Mouse (Mus musculus) lung, embryonic 14.5 days (tissue): ENCODE results near the gene Phldb2. TPM values are rescaled to one million over a fixed set of nuclear protein-coding genes. Genes with fewer than 3 reads are reported as not detected.

Source experiments
- ATAC-seq: fragments of 200-750 bp; cut with Nextera tagmentation; 2 replicates; pipeline ENCODE4 v1.8.0; 2017; ENCODE audit warnings: mild to moderate bottlenecking, moderate TSS enrichment, moderate library complexity; ENCODE audit not compliant: insufficient read depth
- DNase-seq: peaks from one replicate; pipeline ENCODE4 v3.0.0-alpha.2; 2015
- H3K27ac ChIP-seq: fragments of 300-500 bp; sonication (generic); 2 replicates; pipeline ENCODE4 v1.5.1; 2014; ENCODE audit warnings: low read depth, mild to moderate bottlenecking, moderate library complexity
- H3K27me3 ChIP-seq: fragments of 300-500 bp; sonication (generic); 2 replicates; pipeline ENCODE4 v1.6.1; 2014; ENCODE audit warnings: low read length, control low read depth; ENCODE audit not compliant: insufficient read depth
- H3K36me3 ChIP-seq: fragments of 300-500 bp; sonication (generic); 2 replicates; pipeline ENCODE4 v1.6.1; 2014; ENCODE audit warnings: control low read depth; ENCODE audit not compliant: insufficient read depth
- H3K4me1 ChIP-seq: fragments of 300-500 bp; sonication (generic); 2 replicates; pipeline ENCODE4 v1.6.1; 2014; ENCODE audit warnings: antibody characterized with exemption, control low read depth; ENCODE audit not compliant: insufficient read depth
- H3K4me2 ChIP-seq: fragments of 300-500 bp; sonication (generic); 2 replicates; pipeline ENCODE4 v1.6.1; 2014; ENCODE audit warnings: mild to moderate bottlenecking
- H3K4me3 ChIP-seq: fragments of 300-500 bp; sonication (generic); 2 replicates; pipeline ENCODE4 v1.5.1; 2014; ENCODE audit warnings: low read depth, low read length
- H3K9ac ChIP-seq: fragments of 300-500 bp; sonication (generic); 2 replicates; pipeline ENCODE4 v1.6.1; 2014
- H3K9me3 ChIP-seq: fragments of 300-500 bp; sonication (generic); 2 replicates; pipeline ENCODE4 v1.6.1; 2016; ENCODE audit warnings: low read depth, low read length, control low read depth
- CTCF ChIP-seq: IDR thresholded peaks from 2 replicates; pipeline ENCODE4 v1.5.1; 2016; ENCODE audit warnings: antibody characterized with exemption, low read depth
- whole genome bisulfite sequencing: fragments of 180-500 bp; shearing (Covaris S2); extraction: QIAGEN DNeasy Blood & Tissue Kit; methylation state at CpG from one replicate; pipeline ENCODE4 v1.1.7; 2014; 5-methylcytosine and 5-hydroxymethylcytosine counted together
- polyA plus RNA-seq: library from polyadenylated mRNA; unstranded; fragments of >200 nt; fragmentation: Nextera tagmentation; extraction: Ambion mirVana; gene quantifications from 2 replicates; pipeline ENCODE4 v1.2.1, GENCODE M21; 2014

Gene Phldb2
- polyA plus RNA-seq, 1 experiment from 2014 or later, result 48.0 TPM

- DNase-seq (no peak), ATAC-seq (no peak)
- no peaks in the 10 kb centered on the region for H3K36me3 ChIP-seq
- no peaks in the 10 kb centered on the region for H3K27me3 ChIP-seq
- no peak overlapping the region for H3K4me3 ChIP-seq
- 85% methylated on average over 2 of the region's 2 CpGs for WGBS
- H3K4me2 ChIP-seq, result no peak overlapping the region
- H3K9ac ChIP-seq, result no peak overlapping the region
- no peaks in the 10 kb centered on the region for H3K9me3 ChIP-seq
- H3K4me1 ChIP-seq, result 0 out of 2 replicates have a peak, but pooled peaks cover 4% of the 10 kb centered on the region
- H3K27ac ChIP-seq, result no peak overlapping the region
- TF ChIP-seq CTCF, result no peak
Measured at GRCm38 (mm10) chr16:45946335-45946734, 7.1 kb downstream of the Phldb2 start.

- 0 out of 2 replicates have a peak, but pooled peaks cover 4% of the 10 kb centered on the region for H3K4me1 ChIP-seq
- H3K27me3 ChIP-seq, result no peaks in the 10 kb centered on the region
- ATAC-seq, result no peak
- H3K27ac ChIP-seq, result no peak overlapping the region
- no peak overlapping the region for H3K9ac ChIP-seq
- H3K4me3 ChIP-seq, result no peak overlapping the region
- WGBS, result 85% methylated on average over 5 of the region's 5 CpGs
- H3K36me3 ChIP-seq, result no peaks in the 10 kb centered on the region
- H3K4me2 ChIP-seq, result no peak overlapping the region
- TF ChIP-seq CTCF, result no peak
- H3K9me3 ChIP-seq, result no peaks in the 10 kb centered on the region
- DNase-seq, result no peak
Measured at GRCm38 (mm10) chr16:45945649-45946048, 7.7 kb downstream of the Phldb2 start.

GRCm38 (mm10) chr16:45945174-45945631, 8.2 kb downstream of the Phldb2 start:
- Histone ChIP-seq H3K4me2 (no peak overlapping the region), H3K36me3 (no peaks in the 10 kb centered on the region), H3K4me1 (0 out of 2 replicates have a peak, but pooled peaks cover 4% of the 10 kb centered on the region), H3K4me3 (no peak overlapping the region), H3K9ac (no peak overlapping the region), H3K9me3 (no peaks in the 10 kb centered on the region), H3K27me3 (no peaks in the 10 kb centered on the region), H3K27ac (no peak overlapping the region)
- TF ChIP-seq CTCF, result no peak
- no peak for ATAC-seq
- no peak for DNase-seq
- 27% methylated on average over 11 of the region's 11 CpGs for WGBS

GRCm38 (mm10) chr16:45942169-45942891, 11.1 kb downstream of the Phldb2 start:
- Histone ChIP-seq H3K27ac (no peak overlapping the region), H3K4me1 (0 out of 2 replicates have a peak, but pooled peaks cover 4% of the 10 kb centered on the region), H3K9ac (no peak overlapping the region), H3K9me3 (no peaks in the 10 kb centered on the region), H3K27me3 (no peaks in the 10 kb centered on the region), H3K36me3 (no peaks in the 10 kb centered on the region), H3K4me3 (no peak overlapping the region), H3K4me2 (no peak overlapping the region)
- TF ChIP-seq CTCF, result no peak
- DNase-seq (no peak), ATAC-seq (no peak)
- WGBS, result 71% methylated on average over 8 of the region's 8 CpGs

- Histone ChIP-seq H3K27me3 (no peaks in the 10 kb centered on the region), H3K9me3 (no peaks in the 10 kb centered on the region), H3K36me3 (no peaks in the 10 kb centered on the region), H3K4me1 (0 out of 2 replicates have a peak, but pooled peaks cover 4% of the 10 kb centered on the region), H3K27ac (no peak overlapping the region), H3K4me2 (no peak overlapping the region), H3K4me3 (no peak overlapping the region), H3K9ac (no peak overlapping the region)
- DNase-seq (no peak), ATAC-seq (no peak)
- no peak for TF ChIP-seq CTCF
- WGBS, result 79% methylated on average over 2 of the region's 2 CpGs
Measured at GRCm38 (mm10) chr16:45940701-45941100, 12.7 kb downstream of the Phldb2 start.

GRCm38 (mm10) chr16:45939436-45939835, 14.0 kb downstream of the Phldb2 start:
- no peak for DNase-seq
- no peaks in the 10 kb centered on the region for H3K4me1 ChIP-seq
- TF ChIP-seq CTCF, result peak; percentile 42
- H3K9ac ChIP-seq, result no peak overlapping the region
- H3K4me2 ChIP-seq, result no peak overlapping the region
- ATAC-seq, result no peak
- no peak overlapping the region for H3K4me3 ChIP-seq
- no peaks in the 10 kb centered on the region for H3K36me3 ChIP-seq
- no peaks in the 10 kb centered on the region for H3K27me3 ChIP-seq
- 94% methylated on average over 3 of the region's 3 CpGs for WGBS
- H3K27ac ChIP-seq, result no peak overlapping the region
- no peaks in the 10 kb centered on the region for H3K9me3 ChIP-seq

GRCm38 (mm10) chr16:45937381-45937780, 16.0 kb downstream of the Phldb2 start:
- no peak overlapping the region for H3K9ac ChIP-seq
- WGBS, result 38% methylated on average over 2 of the region's 2 CpGs

More at GRCm38 (mm10) chr16:45937381-45937780, 16.0 kb downstream of the Phldb2 start:
- no peak overlapping the region for H3K27ac ChIP-seq
- no peaks in the 10 kb centered on the region for H3K27me3 ChIP-seq
- no peak overlapping the region for H3K4me3 ChIP-seq
- H3K9me3 ChIP-seq, result no peaks in the 10 kb centered on the region
- ATAC-seq (no peak), DNase-seq (no peak)
- no peaks in the 10 kb centered on the region for H3K36me3 ChIP-seq
- no peak overlapping the region for H3K4me2 ChIP-seq
- H3K4me1 ChIP-seq, result no peaks in the 10 kb centered on the region
- TF ChIP-seq CTCF, result no peak
